Mouse (Mus musculus) hindlimb bud, embryonic 11.5 days (tissue): ENCODE data around the gene Cox16.

Source experiments
- DNase-seq: peaks from one replicate; pipeline ENCODE4 v3.0.0-alpha.2; 2012; ENCODE audit warnings: low read depth, low spot score; ENCODE audit errors: extremely low spot score

Cox16 gene

DNA sequence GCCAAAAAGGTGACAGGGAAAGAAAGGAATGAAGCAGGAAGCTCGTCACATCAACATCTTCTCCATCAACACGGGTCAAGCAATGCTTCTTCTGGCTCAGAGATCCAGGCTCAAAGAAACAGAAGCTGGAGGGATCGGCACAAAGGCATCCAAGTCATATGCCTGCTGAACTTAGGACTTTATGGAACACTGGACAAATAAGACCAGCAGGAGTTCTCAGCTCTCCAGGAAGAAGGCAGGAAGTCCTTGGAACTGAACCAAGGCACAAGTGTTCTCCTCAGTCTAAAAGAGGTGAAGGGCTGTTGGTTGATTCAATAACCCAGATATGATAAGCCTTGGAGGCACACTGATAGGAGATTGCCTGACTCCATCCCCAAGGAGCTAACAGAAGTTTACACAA lies 159.9 kb downstream of the Cox16 start:
- no peak for DNase-seq

DNA sequence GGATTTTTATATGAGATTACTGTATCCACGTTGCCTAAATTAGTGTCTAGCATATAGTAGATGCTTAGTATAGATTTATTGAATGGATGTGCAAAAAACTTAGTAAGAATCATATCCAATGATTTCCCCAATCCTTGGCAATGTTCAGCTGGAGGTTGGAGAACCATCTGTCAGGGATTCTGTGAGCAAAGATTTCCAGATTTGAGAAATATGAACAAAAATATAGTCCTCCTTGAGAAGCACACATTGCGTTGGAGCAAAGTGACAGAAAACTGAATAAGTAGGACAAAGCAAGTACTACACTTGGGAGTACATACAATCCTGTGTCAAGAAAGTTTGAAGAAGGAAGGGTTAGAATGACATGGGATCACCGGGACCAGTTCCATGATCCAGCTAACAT lies 160.8 kb downstream of the Cox16 start:
- DNase-seq, result no peak

DNA sequence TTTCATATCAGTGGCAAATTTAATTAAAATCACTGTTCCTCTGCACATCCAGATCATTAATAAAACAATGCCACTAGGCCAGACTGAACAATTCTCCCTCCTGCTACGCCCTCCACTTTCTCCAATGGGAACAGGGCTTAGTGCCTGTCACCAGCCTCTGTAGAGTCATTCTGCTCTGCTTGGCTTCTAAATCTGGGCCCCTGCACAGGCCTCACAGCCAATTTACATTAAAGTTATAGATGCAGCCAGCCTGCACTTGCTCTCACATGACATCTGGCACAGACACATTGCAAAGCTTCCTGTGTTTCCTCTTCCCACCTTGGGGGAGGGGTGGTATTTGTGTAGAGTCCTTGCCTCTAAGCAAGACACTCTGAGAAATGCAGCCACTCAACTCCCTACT lies 163.9 kb downstream of the Cox16 start:
- DNase-seq, result no peak

DNA sequence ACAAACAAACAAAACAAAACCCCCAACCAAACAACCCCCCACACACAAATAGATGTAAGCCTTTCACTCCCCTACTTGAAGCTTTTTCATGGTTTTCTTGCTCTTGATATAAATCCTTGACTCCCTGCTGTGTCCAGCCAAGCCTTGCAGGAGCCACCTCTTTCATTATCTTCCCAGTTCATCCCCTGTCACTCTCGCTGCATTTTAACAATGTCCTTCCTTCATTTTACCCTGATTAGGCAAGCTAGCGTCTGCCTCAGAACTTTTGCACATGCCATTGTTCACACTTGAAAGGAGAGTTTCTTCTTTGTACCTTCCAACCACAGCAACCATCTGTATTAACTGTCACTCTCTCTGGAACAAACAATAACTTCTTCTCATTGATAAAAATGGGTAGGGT lies 167.1 kb downstream of the Cox16 start:
- no peak for DNase-seq

DNA sequence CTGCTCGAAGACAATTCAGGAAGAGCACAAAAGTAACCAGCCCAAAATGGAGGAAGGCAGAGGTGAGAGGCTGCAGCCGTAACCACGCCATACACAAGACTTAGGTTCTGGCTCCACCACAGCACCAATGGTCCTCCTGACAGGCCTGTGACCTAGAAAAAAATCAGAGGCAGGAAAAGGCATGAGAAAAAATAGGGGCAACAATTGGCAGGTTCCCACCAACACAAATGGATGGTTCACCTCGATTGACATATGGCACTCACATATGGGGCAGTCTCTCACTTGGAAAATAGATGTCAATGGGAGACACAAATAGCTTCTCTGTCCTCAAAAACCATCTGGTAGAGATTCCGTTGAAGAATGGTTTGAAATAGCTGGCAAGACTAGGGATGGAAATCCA lies 169.0 kb downstream of the Cox16 start:
- DNase-seq, result no peak
